Mouse (Mus musculus): ENCODE measurements around the gene Cdk6.
A peak's percentile ranks its signal among the peaks of the same experiment; 100 is the strongest.
"Not testable (repeated sequence)": the region's sequence is repeated elsewhere in the genome, so short reads cannot be mapped to it uniquely, and the experiment has no call there.

Cdk6 gene

GRCm38 (mm10) chr5:3341111-3341911 lies at the start of gene Cdk6:
Gene Cdk6 (plus strand): TSS chr5:3341485.
- peak; percentile 44 to 58 for DNase-seq (ENCODE audit: low spot score in 2 of 2)

GRCm38 (mm10) chr5:3293666-3294065 lies 47.6 kb upstream of the Cdk6 start:
- no peak for DNase-seq (ENCODE audit: low spot score in 2 of 2)

GRCm38 (mm10) chr5:3300801-3301457 lies 40.4 kb upstream of the Cdk6 start:
- peak; percentile 1 to 6 for DNase-seq (ENCODE audit: low spot score in 2 of 2)

GRCm38 (mm10) chr5:3301535-3301934 lies 39.8 kb upstream of the Cdk6 start:
- no peak for DNase-seq (ENCODE audit: low spot score in 2 of 2)

- no peak for DNase-seq (ENCODE audit: low spot score in 2 of 2)
These were observed 37.4 kb upstream of the Cdk6 start for GRCm38 (mm10) chr5:3303876-3304275.

GRCm38 (mm10) chr5:3306146-3306545 lies 35.1 kb upstream of the Cdk6 start:
- no peak for DNase-seq (ENCODE audit: low spot score in 2 of 2)

- no peak for DNase-seq (ENCODE audit: low spot score in 2 of 2)
These were observed 32.2 kb upstream of the Cdk6 start for GRCm38 (mm10) chr5:3309122-3309521.

GRCm38 (mm10) chr5:3309587-3309986 lies 31.7 kb upstream of the Cdk6 start:
- no peak for DNase-seq (ENCODE audit: low spot score in 2 of 2)

GRCm38 (mm10) chr5:3311156-3311555 lies 30.1 kb upstream of the Cdk6 start:
- not testable (repeated sequence) for DNase-seq (ENCODE audit: low spot score in 2 of 2)

- not testable (repeated sequence) for DNase-seq (ENCODE audit: low spot score in 2 of 2)
These were observed 23.6 kb upstream of the Cdk6 start for GRCm38 (mm10) chr5:3317724-3318123.

GRCm38 (mm10) chr5:3320225-3320624 lies 21.1 kb upstream of the Cdk6 start:
- no peak for DNase-seq (ENCODE audit: low spot score in 2 of 2)

GRCm38 (mm10) chr5:3322052-3322451 lies 19.2 kb upstream of the Cdk6 start:
- no peak for DNase-seq (ENCODE audit: low spot score in 2 of 2)

GRCm38 (mm10) chr5:3324116-3324515 lies 17.2 kb upstream of the Cdk6 start:
- no peak for DNase-seq (ENCODE audit: low spot score in 2 of 2)

GRCm38 (mm10) chr5:3329361-3329760 lies 11.9 kb upstream of the Cdk6 start:
- DNase-seq (ENCODE audit: low spot score in 2 of 2): no peak

- no peak for DNase-seq (ENCODE audit: low spot score in 2 of 2)
These were observed 10.4 kb upstream of the Cdk6 start for GRCm38 (mm10) chr5:3330932-3331331.

- DNase-seq (ENCODE audit: low spot score in 2 of 2): not testable (repeated sequence)
These were observed 8.3 kb upstream of the Cdk6 start for GRCm38 (mm10) chr5:3333019-3333418.

- not testable (repeated sequence) for DNase-seq (ENCODE audit: low spot score in 2 of 2)
These were observed 786 bp upstream of the Cdk6 start for GRCm38 (mm10) chr5:3340340-3341058.

- peak; percentile 35 to 40 for DNase-seq (ENCODE audit: low spot score in 2 of 2)
These were observed 866 bp downstream of the Cdk6 start for GRCm38 (mm10) chr5:3341931-3342770.

- DNase-seq (ENCODE audit: low spot score in 2 of 2): peak; percentile 31 to 50
These were observed 1.7 kb downstream of the Cdk6 start for GRCm38 (mm10) chr5:3342771-3343565.

GRCm38 (mm10) chr5:3343566-3344080 lies 2.3 kb downstream of the Cdk6 start:
- peak; percentile 61 to 69 for DNase-seq (ENCODE audit: low spot score in 2 of 2)
